Mouse (Mus musculus) layer of hippocampus, adult 9-10 months (tissue): ENCODE measurements around the gene Gm20708.
"Not testable (repeated sequence)": the region's sequence is repeated elsewhere in the genome, so short reads cannot be mapped to it uniquely, and the experiment has no call there.

Source experiments
- DNase-seq: peaks from one replicate; pipeline ENCODE4 v3.0.0; 2022; ENCODE audit warnings: low spot score

The Gm20708 gene

DNA sequence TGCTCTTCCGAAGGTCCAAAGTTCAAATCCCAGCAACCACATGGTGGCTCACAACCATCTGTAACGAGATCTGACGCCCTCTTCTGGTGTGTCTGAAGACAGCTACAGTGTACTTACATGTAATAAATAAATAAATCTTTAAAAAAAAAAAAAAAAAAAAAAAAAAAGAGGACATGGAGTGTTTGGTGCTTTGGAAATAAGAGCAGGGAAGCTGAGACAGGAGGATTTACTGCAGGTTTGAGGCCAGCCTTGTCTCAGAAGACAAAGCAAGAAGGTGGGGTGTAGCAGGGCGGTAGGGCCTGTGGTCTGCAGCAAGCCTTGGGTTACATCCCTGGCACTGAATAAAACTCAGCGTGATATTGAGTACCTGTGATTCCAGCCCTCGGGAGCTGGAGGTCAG lies 24.0 kb downstream of the Gm20708 start:
- not testable (repeated sequence) for DNase-seq

DNA sequence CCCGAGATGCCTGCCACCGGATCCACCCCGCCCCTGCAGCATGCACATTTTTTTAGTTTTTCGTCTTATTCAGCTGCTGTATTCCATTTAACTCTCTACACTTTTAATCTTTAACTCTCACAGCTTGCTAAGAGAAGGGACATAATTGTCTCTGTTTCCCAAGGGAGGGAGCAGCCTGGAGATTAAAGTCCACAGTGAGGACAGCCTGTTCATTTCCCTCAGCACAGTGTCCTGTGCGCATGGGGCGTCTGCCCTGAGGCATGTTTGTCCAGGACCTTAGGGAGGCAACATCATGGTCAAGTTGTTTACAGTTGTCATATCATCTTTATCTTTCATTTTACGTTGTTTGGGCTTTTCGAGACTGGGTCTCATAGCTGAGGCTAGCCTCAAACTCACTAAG lies 24.6 kb downstream of the Gm20708 start:
- no peak for DNase-seq

DNA sequence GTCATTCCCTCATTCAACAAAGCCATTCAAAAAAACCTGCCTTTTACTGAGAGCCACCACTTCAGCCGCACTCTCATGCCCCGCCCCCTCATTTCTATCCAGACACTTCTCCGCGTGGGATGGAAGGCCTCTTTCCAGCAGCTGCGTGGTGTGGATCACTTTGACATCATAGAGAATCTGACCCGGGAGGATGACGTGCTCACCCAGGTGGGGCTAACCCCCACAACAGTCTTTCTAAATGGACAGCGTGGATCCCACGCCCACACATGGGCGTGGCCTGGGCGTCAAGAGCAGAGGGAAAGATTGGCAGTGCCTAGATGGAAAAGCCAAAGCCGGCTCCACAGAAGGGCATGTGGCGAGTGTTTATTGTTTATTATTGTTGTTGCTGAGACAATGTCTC lies 26.8 kb downstream of the Gm20708 start:
- no peak for DNase-seq

DNA sequence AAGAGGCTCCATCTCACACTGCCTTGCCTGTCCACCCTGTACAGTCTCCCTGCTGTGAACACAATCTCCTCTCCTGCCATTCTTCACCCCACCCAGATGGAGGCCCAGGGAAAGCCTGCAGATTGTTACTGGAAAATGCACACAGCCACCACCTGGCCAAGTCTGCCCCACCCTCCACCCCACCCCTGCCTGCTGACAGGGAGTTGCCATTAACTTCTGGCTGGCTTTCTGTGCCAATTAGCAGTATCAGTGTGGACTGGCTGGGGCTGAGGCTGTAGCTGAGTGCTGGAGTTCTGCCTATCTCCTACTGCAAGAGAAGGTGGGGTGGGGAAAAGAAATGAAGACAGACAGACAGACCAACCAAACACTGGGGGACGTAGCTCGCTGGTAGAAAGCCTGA lies 29.1 kb downstream of the Gm20708 start:
- no peak for DNase-seq

DNA sequence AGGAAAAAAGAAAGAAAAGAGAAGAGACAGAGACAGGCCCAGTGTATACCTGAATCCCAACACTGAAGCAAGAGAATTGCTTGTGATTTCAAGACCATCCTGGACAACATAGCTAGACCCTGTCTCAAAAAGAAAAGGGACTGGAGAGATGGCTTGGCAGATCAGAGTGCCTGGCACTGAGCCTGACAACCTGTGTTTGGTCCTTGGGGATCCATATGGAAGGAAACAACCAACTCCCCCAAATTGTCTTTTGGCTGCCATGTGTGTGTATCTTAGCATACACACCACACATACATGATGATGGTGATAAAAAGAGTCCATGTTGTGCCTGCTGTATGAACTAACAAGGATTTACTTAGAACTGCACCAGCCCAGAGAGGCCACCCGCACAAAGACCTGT lies 29.6 kb downstream of the Gm20708 start:
- DNase-seq, result no peak

DNA sequence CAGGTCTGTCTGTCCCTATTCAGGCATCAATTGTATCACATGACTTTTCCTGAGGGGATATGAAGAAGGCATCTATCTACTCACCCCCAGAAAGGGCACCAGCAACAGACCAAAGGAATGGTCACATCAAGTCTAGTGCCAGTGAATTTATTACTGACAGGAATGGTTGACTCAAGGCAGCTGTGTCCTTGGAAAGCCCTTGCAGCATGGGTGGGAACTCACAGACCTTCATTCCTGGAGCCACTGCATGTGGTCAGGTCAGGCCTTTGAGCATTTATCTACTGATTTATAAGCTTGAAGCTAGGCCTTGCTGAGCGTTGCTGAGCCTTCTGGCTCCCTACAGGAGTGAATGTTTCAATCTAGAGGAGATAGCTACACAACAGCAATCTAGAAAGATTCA lies 31.4 kb downstream of the Gm20708 start:
- DNase-seq, result no peak

DNA sequence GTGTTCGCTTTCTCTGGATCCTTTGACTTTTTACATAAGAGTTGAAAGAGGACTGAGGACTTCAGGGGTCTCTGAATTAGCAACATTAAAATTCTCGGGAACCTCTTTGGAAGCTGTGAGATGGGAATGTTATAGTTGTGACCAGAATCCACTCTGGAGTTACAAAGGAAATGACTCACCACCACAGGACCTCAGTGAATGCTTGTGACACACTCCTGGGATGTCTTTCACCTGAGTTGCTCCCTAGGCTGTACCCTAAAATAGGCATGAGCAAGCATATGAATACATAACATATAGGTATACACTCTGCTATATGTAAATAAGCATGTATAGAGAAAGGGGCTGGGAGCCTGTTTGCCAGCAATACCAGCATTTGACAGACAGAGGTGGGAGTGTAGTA lies 34.0 kb downstream of the Gm20708 start:
- no peak for DNase-seq

DNA sequence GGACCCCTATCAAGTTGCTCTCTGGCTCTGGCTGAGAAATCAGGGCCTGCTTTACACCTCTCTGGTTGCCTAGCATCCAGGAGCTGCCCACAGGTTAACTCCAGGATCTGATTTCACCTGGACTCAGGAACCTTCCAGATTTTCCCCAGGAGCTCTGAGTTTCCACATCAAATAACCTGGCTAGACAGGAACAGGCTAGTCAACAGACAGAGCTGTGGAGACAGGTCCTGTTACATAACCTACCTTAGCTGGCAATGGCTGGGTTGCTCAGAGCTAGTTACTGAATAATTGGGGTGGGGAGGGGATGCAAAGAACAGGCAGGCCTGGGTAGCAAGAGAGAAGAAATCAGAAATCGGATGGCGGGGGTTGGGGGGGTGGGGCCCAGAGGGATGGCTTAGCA lies 35.5 kb downstream of the Gm20708 start:
- DNase-seq, result no peak

DNA sequence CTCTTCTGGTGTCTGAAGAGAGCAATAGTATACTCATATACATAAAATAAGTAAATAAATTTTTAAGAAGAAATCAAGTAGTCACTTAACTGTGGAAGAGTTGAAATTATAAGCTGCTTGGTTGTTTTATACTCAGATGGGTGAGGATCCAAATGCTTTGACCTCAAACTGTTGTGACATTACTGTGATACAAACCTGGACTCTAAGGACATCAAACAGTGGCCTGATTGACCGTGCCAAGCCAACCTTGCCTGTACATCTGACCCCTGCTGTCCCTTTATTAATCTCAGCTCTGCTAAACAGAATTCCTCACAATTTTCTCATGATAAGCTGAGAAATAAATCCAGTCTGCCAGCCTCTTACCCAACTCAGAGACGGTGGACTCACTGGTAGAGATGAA lies 36.2 kb downstream of the Gm20708 start:
- DNase-seq, result no peak

DNA sequence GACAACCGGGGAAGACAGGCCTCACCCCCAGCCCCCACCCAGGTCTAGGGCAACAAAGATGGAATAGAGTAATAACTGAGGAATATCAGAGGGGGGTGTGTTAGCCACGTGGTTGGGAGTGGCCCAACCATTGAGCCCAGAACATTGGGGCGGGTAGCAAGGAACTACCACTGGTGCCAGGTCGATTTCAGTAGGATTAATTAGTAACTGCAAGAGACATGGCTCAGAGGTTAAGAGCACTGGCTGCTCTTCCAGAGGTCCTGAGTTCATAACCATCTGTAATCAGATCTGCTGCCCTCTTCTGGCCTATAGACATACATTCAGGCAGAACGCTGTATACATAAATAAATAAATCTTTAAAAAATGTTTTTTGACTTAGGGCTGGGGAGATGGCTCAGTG lies 37.2 kb downstream of the Gm20708 start:
- DNase-seq, result no peak

DNA sequence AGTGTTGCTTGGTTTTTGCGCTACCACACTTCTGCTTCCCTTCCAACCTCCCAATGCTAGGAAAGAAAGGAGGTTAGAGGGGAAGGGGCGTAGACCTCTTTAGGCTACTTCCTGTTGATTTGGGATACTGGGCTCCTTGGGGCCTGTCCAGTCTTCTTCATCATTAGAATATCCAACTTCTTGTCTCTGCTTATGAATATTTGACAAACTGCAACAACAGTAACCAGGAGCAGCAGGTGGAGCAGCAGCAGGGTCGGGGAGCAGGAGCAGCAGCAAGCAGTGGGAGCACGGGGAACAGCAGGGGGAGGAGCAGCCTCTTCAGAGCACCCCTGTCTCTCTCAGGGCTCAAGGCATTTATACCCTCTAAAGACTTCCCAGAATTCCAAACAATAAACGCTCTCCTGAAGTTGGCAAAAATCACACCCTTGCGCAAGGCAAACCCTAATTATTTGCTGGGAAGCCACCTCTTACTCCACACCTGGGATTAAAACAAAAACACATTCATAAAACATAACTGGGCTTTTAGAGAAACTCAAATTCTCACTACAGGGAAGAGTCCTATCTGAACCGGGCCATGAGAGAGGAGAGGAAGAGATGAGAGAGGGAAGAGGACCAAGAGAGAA lies 38.2 kb downstream of the Gm20708 start:
- DNase-seq, result no peak

DNA sequence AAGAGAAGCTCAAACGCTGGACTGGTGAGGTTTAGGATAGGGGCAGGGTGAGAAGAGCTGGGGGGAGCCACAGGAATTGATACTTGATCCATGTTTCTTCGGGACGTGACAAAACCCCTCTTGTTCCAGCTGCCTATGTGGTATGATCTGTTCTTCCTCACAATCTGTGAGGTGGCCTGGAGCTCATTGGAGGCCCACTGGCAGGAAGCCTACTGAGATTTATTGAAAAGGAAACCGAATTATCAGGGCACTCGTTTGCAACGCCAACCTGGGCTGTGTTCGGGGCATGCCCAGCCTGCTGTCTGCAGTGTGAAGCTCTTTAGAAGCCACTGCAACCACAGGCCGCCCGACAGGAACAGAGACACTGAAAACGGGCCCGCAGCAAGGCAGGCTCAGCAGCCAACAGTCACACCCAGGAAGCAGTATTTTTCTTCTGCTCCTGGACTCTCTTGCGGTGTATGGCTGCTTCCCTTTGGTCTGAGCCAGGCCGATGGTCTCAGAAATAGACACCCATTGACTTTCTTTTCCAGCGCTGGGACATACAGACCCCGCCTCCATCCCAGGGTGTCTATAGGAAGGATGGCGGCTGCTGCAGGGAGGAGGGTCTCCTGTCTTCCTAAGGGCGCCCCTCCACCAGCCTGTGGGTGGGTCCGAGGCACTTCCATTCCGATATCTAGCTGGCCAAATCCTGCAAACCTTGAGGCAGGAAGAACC lies 39.0 kb downstream of the Gm20708 start:
- DNase-seq, result no peak

DNA sequence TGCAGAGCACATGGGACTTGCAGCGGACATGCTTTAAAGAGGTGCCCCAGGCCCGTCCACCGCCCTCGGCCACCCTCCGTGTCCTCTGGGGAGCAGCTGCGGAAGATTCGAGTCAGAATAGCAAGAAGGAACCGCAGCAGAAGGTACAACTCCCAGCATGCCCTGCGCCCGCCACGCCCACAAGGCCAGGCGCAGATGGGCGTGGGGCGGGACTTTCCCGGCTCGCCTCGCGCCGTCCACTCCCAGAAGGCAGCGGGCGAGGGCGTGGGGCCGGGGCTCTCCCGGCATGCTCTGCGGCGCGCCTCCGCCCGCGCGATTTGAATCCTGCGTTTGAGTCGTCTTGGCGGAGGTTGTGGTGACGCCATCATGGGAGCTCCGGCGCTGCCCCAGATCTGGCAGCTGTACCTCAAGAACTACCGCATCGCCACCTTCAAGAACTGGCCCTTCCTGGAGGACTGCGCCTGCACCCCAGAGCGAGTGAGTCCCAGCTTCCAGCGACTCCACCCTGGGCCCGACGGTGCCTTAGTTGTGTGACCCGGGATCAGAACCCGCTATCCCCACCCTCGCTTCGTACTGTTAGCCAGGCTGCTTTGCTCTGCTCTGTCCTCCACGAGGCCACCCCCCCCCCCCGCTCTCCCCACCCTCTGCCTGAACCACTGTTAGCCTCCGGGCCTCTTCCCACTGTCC lies 39.7 kb downstream of the Gm20708 start, which contains the start of gene Birc5:
Gene Birc5, plus strand, starts transcription at position 267 of the 687 bp plus-strand sequence.
- peak; percentile 87 for DNase-seq

DNA sequence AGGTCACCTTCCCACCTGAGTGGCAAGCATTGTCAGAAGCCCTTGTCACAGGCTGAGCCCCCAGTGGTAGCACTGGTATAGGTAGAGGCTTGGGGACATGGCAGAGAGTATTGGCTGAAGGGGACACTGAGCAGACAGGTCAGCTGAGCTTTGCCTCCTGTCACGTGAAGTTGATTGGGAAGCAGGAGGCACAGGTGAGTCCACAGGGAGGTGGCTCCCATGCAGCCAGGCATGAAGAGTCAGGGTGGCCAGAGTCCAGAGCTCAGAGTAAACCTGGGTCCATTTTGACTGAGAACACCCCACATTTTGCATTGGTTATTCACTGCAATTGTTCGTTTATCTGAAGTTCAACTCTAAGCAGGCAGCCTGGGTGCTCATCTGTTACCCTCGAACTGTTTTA lies 43.4 kb downstream of the Gm20708 start:
- no peak for DNase-seq

DNA sequence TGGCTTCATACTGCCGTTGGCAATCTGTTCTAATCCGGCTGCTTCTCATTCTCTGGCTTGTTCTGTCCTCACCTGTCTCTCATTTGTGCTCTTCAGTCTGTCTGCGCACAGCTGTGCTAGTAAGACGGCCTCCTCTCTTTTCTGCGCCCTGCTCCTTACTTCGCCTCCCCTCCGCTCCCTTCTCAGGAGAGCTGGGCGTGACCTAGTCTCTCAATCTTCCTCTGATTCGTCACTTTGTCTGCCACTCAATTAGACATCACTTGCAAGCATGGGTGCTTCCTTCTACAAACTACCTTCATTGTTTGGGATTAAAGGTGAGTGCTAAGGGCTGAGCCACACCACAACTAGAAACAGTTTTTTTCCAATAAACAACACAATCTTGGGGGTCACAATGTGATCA lies 44.8 kb downstream of the Gm20708 start:
- DNase-seq, result no peak

DNA sequence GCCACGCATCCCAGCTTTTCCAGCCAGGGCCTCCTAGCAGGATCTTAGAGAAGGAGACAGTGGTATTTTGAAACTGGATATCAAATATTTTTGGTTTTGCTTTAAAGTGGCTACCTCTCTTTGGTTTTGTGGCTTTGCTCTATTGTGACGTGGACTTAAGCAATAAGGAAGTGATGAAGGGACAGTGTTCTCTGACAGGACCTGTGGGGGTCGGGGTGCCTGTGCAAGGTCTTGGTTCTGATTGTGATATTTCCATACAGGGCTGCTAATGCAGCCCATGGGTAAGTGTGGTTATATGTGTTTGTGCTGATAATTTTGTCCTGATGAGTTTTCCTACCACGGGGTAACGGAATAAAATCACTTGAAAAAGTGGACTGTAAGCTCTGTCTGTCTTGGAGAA lies 45.9 kb downstream of the Gm20708 start:
- DNase-seq, result no peak

DNA sequence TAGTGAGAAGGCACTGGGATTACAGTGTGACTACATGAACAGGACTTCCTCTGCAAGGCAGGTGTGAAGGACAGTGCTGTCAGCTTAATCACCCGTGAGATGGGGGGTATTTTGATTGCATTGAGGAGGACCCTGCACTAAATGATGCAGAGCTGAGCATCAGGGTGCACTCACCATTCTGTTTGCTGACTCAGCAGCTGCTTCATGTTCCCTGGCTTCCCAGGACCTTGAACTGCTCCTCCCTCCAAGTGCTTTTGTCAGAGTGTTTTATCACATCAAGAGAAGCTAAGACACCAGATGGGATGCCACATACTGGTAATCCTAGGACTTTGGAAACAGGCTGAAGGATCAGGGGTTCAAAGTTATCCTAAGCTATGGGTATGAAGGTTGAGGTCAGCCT lies 46.5 kb downstream of the Gm20708 start:
- DNase-seq, result no peak

DNA sequence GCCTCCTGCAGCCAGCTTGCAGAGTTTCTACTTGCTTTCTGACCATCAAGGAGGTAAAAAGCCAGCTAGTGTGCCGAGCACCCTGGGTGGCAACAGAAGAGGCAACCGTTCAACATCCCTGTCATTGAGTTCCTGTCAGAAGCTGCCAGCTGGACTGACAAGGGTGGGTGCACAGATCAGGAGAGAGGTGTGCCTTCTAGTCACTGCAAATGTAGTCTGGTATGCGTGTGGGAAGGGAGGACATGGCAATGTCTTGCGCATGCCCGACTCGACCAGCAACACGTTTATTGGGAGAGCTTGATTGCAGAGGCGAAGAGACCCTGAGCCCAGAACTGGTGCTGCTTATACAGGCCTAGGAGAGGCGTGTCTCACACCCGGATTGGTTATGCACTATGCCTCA lies 48.0 kb downstream of the Gm20708 start:
- DNase-seq, result no peak

DNA sequence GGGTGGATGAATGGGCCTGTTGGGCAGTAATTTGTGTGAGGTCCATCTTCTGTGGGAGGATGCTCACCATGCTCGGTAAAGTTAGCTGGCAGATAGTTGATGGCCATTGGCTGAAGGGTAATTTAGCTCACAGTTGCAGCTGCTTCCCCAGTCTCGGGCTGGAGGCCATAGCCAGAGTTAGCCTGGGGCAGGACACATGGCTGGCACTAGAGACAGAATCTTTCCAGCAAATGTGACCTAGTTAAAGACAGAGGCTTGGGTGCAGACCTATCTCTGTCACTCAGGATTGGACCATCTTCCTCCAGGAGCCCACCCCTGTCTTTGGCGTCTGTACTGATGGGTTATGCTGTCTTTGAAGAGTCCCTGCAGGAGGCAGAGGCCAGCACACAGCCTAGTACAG lies 48.9 kb downstream of the Gm20708 start:
- no peak for DNase-seq

DNA sequence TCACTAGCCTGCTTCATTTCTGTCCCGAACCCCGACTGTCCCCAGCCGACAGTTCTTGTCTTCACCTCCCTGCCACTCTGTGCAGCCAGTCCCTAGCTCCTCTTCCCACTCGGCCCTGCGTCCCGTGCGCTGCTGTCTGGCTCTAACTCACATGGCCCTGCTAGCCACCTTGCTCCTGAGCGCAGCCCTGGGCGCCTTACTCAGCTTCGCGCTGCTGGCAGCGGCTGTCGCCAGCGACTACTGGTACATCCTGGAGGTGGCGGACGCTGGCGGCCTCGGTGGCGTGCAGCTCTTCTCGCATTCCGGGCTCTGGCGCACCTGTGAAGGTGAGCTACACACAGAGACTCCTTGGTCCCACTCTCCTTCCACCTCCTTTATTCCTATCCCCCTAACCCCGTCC lies 51.1 kb downstream of the Gm20708 start, which contains the start of gene Tmem235:
Gene Tmem235, plus strand, starts transcription at position 152 of the 400 bp plus-strand sequence.
- no peak for DNase-seq

DNA sequence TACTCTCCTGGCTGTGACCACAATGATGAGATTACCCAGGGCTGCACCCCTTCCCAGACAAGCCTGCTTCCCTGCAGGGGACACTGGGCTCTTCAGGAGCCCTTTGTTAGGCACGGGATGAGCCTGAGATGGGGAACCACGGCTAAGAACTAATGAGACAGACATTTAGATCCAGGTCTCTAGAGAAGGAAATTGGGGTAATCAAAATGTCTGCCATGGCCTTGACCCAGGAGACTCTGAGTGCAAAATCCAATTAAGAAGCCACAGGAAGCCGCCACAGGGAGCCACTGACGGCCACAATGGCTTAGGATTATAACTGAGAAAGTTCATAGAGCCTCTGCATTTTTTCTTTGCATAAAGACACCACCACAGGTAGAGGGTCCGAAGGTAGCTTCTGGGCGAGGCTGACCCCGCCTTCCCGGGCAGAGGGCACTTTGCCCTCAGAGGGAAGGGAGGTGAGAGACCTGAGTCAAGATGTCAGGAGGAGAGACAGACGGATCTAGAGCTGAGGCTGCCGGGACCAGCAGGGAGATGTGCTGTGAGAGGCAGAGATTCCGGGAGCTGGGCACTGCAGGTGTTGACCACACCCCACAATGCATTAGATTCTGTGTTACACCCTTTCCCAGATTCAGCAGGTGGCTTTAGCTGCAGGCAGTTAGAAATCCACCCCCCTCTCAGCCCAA lies 53.8 kb downstream of the Gm20708 start:
- DNase-seq, result no peak

DNA sequence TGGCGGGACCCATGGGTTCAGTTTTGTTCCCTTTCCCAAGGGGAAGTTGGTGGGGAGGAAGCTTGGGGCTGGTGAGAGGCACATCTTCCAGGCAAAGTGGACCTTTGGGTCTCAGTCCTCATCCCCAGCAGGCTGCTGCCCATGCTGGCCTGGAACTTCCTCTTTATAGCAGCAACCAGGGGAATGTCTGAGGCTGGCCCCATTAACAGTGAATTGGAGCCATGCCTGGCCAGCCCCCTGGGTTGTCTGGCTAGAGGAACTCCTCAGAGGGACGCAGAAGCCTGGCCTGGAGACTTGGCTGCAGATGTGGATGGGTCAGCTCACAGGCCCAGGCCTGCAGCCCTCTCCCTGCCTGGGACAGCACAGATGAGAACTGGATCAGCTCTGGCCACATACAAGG lies 55.3 kb downstream of the Gm20708 start:
- DNase-seq, result no peak

DNA sequence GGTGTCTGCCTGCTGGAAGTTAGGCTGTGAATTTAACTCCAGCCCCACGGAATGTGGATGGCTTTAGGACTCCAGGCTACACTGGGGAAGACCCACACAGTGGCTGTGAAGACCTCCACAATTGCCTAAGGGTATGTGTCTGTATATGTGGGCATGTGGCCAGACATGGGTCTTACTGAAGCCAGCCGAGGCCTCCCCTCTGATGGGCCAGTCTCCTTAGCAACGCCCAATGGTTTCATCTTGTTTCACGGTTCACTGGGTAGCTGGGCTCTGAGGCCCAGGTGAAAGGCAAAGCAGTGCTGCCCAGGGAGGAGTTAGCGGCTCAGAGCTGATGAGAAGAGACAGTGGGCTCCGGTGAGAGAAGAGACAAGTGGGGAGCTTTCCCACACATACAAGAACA lies 56.5 kb downstream of the Gm20708 start:
- no peak for DNase-seq
